Mouse (Mus musculus) embryonic facial prominence, embryonic 11.5 days (tissue): ENCODE measurements around the gene Piezo1. TPM values are rescaled to one million over a fixed set of nuclear protein-coding genes. Genes with fewer than 3 reads are reported as not detected.

Source experiments
- ATAC-seq: fragments of 200-750 bp; cut with Nextera tagmentation; replicated peaks from 2 replicates; pipeline ENCODE4 v1.8.0; 2017; ENCODE audit warnings: low read depth; ENCODE audit not compliant: insufficient number of reproducible peaks, low FRiP score, low TSS enrichment
- DNase-seq: peaks from one replicate; pipeline ENCODE4 v3.0.0-alpha.2; 2015; ENCODE audit warnings: low spot score
- H3K27ac ChIP-seq: fragments of 300-500 bp; sonication (generic); replicated peaks from 2 replicates; pipeline ENCODE4 v1.5.1; 2014; ENCODE audit warnings: mild to moderate bottlenecking, low read depth, low read length, control low read depth
- H3K27me3 ChIP-seq: fragments of 300-500 bp; sonication (generic); 2 replicates; pipeline ENCODE4 v1.6.1; 2014; ENCODE audit warnings: mild to moderate bottlenecking, low read length, moderate library complexity, mixed read lengths; ENCODE audit not compliant: control insufficient read depth, insufficient read depth
- H3K36me3 ChIP-seq: fragments of 300-500 bp; sonication (generic); replicated peaks from 2 replicates; pipeline ENCODE4 v1.6.1; 2014; ENCODE audit warnings: low read depth, mild to moderate bottlenecking, low read length, moderate library complexity, mixed read lengths; ENCODE audit not compliant: control insufficient read depth, insufficient read depth
- H3K4me1 ChIP-seq: fragments of 300-500 bp; sonication (generic); 2 replicates; pipeline ENCODE4 v1.6.1; 2014; ENCODE audit warnings: low read length, mixed read lengths; ENCODE audit not compliant: control insufficient read depth, insufficient read depth
- H3K4me2 ChIP-seq: fragments of 300-500 bp; sonication (generic); 2 replicates; pipeline ENCODE4 v1.6.1; 2014; ENCODE audit warnings: low read depth, mild to moderate bottlenecking, control low read depth, low read length, moderate library complexity
- H3K4me3 ChIP-seq: fragments of 300-500 bp; sonication (generic); 2 replicates; pipeline ENCODE4 v1.5.1; 2014; ENCODE audit warnings: low read depth, low read length, control low read depth
- H3K9ac ChIP-seq: fragments of 300-500 bp; sonication (generic); replicated peaks from 2 replicates; pipeline ENCODE4 v1.6.1; 2014; ENCODE audit warnings: mild to moderate bottlenecking, control low read depth, low read length
- H3K9me3 ChIP-seq: fragments of 300-500 bp; sonication (generic); replicated peaks from 2 replicates; pipeline ENCODE4 v1.6.1; 2016; ENCODE audit warnings: mild to moderate bottlenecking, low read length, inconsistent platforms, mixed read lengths; ENCODE audit not compliant: control insufficient read depth
- WGBS: fragments of 180-500 bp; shearing (Covaris S2); extraction: QIAGEN DNeasy Blood & Tissue Kit; methylation state at CpG from one replicate; pipeline ENCODE4 v1.1.7; 2014; 5-methylcytosine and 5-hydroxymethylcytosine counted together
- polyA plus RNA-seq: library from polyadenylated mRNA; unstranded; fragments of >200 nt; fragmentation: Nextera tagmentation; extraction: Ambion mirVana; gene quantifications from 2 replicates; pipeline ENCODE4 v1.2.1, GENCODE M21; 2014

The Piezo1 gene
- polyA plus RNA-seq, 1 experiment from 2014 or later = 5.9 TPM

GRCm38 (mm10) chr8:122522796-122523651, 28.1 kb downstream of the Piezo1 start:
- WGBS = 54% methylated on average over 14 of the region's 14 CpGs
- Histone ChIP-seq H3K36me3 (no peaks in the 10 kb centered on the region), H3K4me2 (no peak overlapping the region; the same call in 1 of the 2 replicates), H3K4me1 (peaks cover 10% of the 10 kb centered on the region), H3K27me3 (no peaks in the 10 kb centered on the region), H3K9ac (no peak overlapping the region; the same call in 1 of the 2 replicates), H3K27ac (peak overlapping the region; percentile 35; the same call in 1 of the 2 replicates), H3K9me3 (no peaks in the 10 kb centered on the region), H3K4me3 (no peak overlapping the region)
- peak; percentile 15 for DNase-seq
- ATAC-seq = no peak

GRCm38 (mm10) chr8:122520611-122521010, 30.5 kb downstream of the Piezo1 start:
- no peaks in the 10 kb centered on the region for H3K9me3 ChIP-seq
- no peak for ATAC-seq
- no peak overlapping the region for H3K9ac ChIP-seq
- peaks cover 9% of the 10 kb centered on the region for H3K4me1 ChIP-seq
- no peak overlapping the region for H3K4me2 ChIP-seq
- H3K27ac ChIP-seq = 0 out of 2 replicates have a peak overlapping the region, but pooled peaks have one; percentile 0
- no peaks in the 10 kb centered on the region for H3K36me3 ChIP-seq
- no peaks in the 10 kb centered on the region for H3K27me3 ChIP-seq
- no peak overlapping the region for H3K4me3 ChIP-seq
- no peak for DNase-seq
- 78% methylated on average over 11 of the region's 11 CpGs for WGBS

- H3K4me1 ChIP-seq = no peaks in the 10 kb centered on the region; the same call in 1 of the 2 replicates
- peak; percentile 73; the same call in 1 of the 2 replicates for ATAC-seq
- 18% methylated on average over 6 of the region's 6 CpGs for WGBS
- DNase-seq = peak; percentile 56
- no peaks in the 10 kb centered on the region for H3K36me3 ChIP-seq
- H3K27me3 ChIP-seq = no peaks in the 10 kb centered on the region
- H3K9ac ChIP-seq = peak overlapping the region; percentile 1; the same call in 1 of the 2 replicates
- no peak overlapping the region for H3K4me2 ChIP-seq
- H3K4me3 ChIP-seq = no peak overlapping the region
- H3K27ac ChIP-seq = peak overlapping the region; percentile 57
- no peaks in the 10 kb centered on the region for H3K9me3 ChIP-seq
These were observed 33.5 kb downstream of the Piezo1 start for GRCm38 (mm10) chr8:122517541-122518190.

- no peak overlapping the region for H3K4me3 ChIP-seq
- no peak overlapping the region for H3K4me2 ChIP-seq
- H3K9me3 ChIP-seq = no peaks in the 10 kb centered on the region
- H3K9ac ChIP-seq = no peak overlapping the region
- WGBS = 88% methylated on average over 14 of the region's 14 CpGs
- H3K4me1 ChIP-seq = no peaks in the 10 kb centered on the region; the same call in 1 of the 2 replicates
- DNase-seq (no peak), ATAC-seq (no peak)
- no peaks in the 10 kb centered on the region for H3K36me3 ChIP-seq
- no peak overlapping the region for H3K27ac ChIP-seq
- no peaks in the 10 kb centered on the region for H3K27me3 ChIP-seq
These were observed 35.4 kb downstream of the Piezo1 start for GRCm38 (mm10) chr8:122515699-122516098.

GRCm38 (mm10) chr8:122512392-122512791, 38.7 kb downstream of the Piezo1 start:
- no peaks in the 10 kb centered on the region for H3K27me3 ChIP-seq
- WGBS = 69% methylated on average over 7 of the region's 7 CpGs
- DNase-seq (no peak), ATAC-seq (no peak)
- no peaks in the 10 kb centered on the region; the same call in 1 of the 2 replicates for H3K4me1 ChIP-seq
- H3K4me3 ChIP-seq = no peak overlapping the region
- no peaks in the 10 kb centered on the region for H3K36me3 ChIP-seq
- H3K4me2 ChIP-seq = no peak overlapping the region
- H3K9me3 ChIP-seq = no peaks in the 10 kb centered on the region
- H3K27ac ChIP-seq = no peak overlapping the region
- no peak overlapping the region for H3K9ac ChIP-seq

- H3K4me1 ChIP-seq = no peaks in the 10 kb centered on the region
- no peak overlapping the region for H3K4me2 ChIP-seq
- WGBS = 77% methylated on average over 16 of the region's 16 CpGs
- H3K4me3 ChIP-seq = no peak overlapping the region
- H3K27me3 ChIP-seq = no peaks in the 10 kb centered on the region
- ATAC-seq = no peak
- H3K36me3 ChIP-seq = no peaks in the 10 kb centered on the region
- H3K9ac ChIP-seq = no peak overlapping the region
- no peaks in the 10 kb centered on the region for H3K9me3 ChIP-seq
- DNase-seq = no peak
- no peak overlapping the region for H3K27ac ChIP-seq
These were observed 39.6 kb downstream of the Piezo1 start for GRCm38 (mm10) chr8:122511552-122511951.

- Histone ChIP-seq H3K4me2 (no peak overlapping the region), H3K9ac (no peak overlapping the region), H3K36me3 (no peaks in the 10 kb centered on the region), H3K4me3 (no peak overlapping the region), H3K27me3 (no peaks in the 10 kb centered on the region), H3K4me1 (no peaks in the 10 kb centered on the region), H3K27ac (no peak overlapping the region), H3K9me3 (no peaks in the 10 kb centered on the region)
- ATAC-seq = no peak; the same call in 1 of the 2 replicates
- 36% methylated on average over 10 of the region's 10 CpGs for WGBS
- DNase-seq = peak; percentile 91
These were observed 50.3 kb downstream of the Piezo1 start for GRCm38 (mm10) chr8:122500856-122501255.

GRCm38 (mm10) chr8:122497912-122498311, 53.2 kb downstream of the Piezo1 start:
- Histone ChIP-seq H3K27me3 (no peaks in the 10 kb centered on the region), H3K4me2 (no peak overlapping the region)
- 68% methylated on average over 17 of the region's 17 CpGs for whole genome bisulfite sequencing

More at GRCm38 (mm10) chr8:122497912-122498311, 53.2 kb downstream of the Piezo1 start:
- Histone ChIP-seq H3K4me1 (no peaks in the 10 kb centered on the region), H3K4me3 (no peak overlapping the region), H3K36me3 (peaks cover 3% of the 10 kb centered on the region; the same call in 1 of the 2 replicates), H3K9me3 (no peaks in the 10 kb centered on the region), H3K27ac (no peak overlapping the region), H3K9ac (no peak overlapping the region)
- ATAC-seq (no peak), DNase-seq (no peak)
